Mouse (Mus musculus) forebrain, embryonic 13.5 days (tissue): ENCODE data around the gene Cnbd2. TPM values are rescaled to one million over a fixed set of nuclear protein-coding genes. Genes with fewer than 3 reads are reported as not detected.
"Not testable (repeated sequence)": the region's sequence is repeated elsewhere in the genome, so short reads cannot be mapped to it uniquely, and the experiment has no call there.

Experiments
- ATAC-seq: fragments of 200-750 bp; cut with Nextera tagmentation; 2 replicates; pipeline ENCODE4 v1.8.0; 2017
- H3K27ac ChIP-seq: fragments of 300-500 bp; sonication (generic); 2 replicates; pipeline ENCODE4 v1.5.1; 2015; ENCODE audit warnings: inconsistent platforms, mild to moderate bottlenecking, moderate library complexity
- H3K27me3 ChIP-seq: fragments of 300-500 bp; sonication (generic); 2 replicates; pipeline ENCODE4 v1.6.1; 2015; ENCODE audit warnings: mild to moderate bottlenecking, inconsistent platforms
- H3K36me3 ChIP-seq: fragments of 300-500 bp; sonication (generic); 2 replicates; pipeline ENCODE4 v1.6.1; 2015; ENCODE audit warnings: mild to moderate bottlenecking, inconsistent platforms; ENCODE audit not compliant: poor library complexity, severe bottlenecking
- H3K4me1 ChIP-seq: fragments of 300-500 bp; sonication (generic); 2 replicates; pipeline ENCODE4 v1.6.1; 2015; ENCODE audit warnings: inconsistent platforms
- H3K4me2 ChIP-seq: fragments of 300-500 bp; sonication (generic); 2 replicates; pipeline ENCODE4 v1.6.1; 2015; ENCODE audit warnings: inconsistent platforms, mild to moderate bottlenecking, moderate library complexity
- H3K4me3 ChIP-seq: fragments of 300-500 bp; sonication (generic); 2 replicates; pipeline ENCODE4 v1.5.1; 2015; ENCODE audit warnings: mild to moderate bottlenecking, inconsistent platforms
- H3K9ac ChIP-seq: fragments of 300-500 bp; sonication (generic); 2 replicates; pipeline ENCODE4 v1.6.1; 2015; ENCODE audit warnings: mild to moderate bottlenecking, inconsistent platforms
- H3K9me3 ChIP-seq: fragments of 300-500 bp; sonication (generic); replicated peaks from 2 replicates; pipeline ENCODE4 v1.6.1; 2016; ENCODE audit warnings: inconsistent platforms
- WGBS: fragments of 180-500 bp; shearing (Covaris S2); methylation state at CpG from one replicate; pipeline ENCODE4 v1.1.7; 2015; 5-methylcytosine and 5-hydroxymethylcytosine counted together
- polyA plus RNA-seq: library from polyadenylated mRNA; unstranded; fragments of >200 nt; fragmentation: Nextera tagmentation; extraction: Ambion mirVana; gene quantifications from 2 replicates; pipeline ENCODE4 v1.2.1, GENCODE M21; 2015

The Cnbd2 gene
- polyA plus RNA-seq, 1 experiment from 2014 or later, result 5.7 TPM

- no peak for ATAC-seq
- H3K4me2 ChIP-seq, result no peak overlapping the region
- no peaks in the 10 kb centered on the region for H3K9me3 ChIP-seq
- H3K4me1 ChIP-seq, result peaks cover 18% of the 10 kb centered on the region
- no peaks in the 10 kb centered on the region for H3K36me3 ChIP-seq
- H3K27me3 ChIP-seq, result no peaks in the 10 kb centered on the region
- H3K4me3 ChIP-seq, result no peak overlapping the region
- WGBS, result 96% methylated on average over 7 of the region's 7 CpGs
- H3K9ac ChIP-seq, result no peak overlapping the region
- no peak overlapping the region for H3K27ac ChIP-seq
Observed at GRCm38 (mm10) chr2:156397988-156398387, 85.9 kb downstream of the Cnbd2 start.

- WGBS, result 90% methylated on average over 1 of the region's 1 CpGs
- Histone ChIP-seq H3K4me2 (no peak overlapping the region), H3K4me1 (peaks cover 11% of the 10 kb centered on the region), H3K27me3 (no peaks in the 10 kb centered on the region), H3K36me3 (no peaks in the 10 kb centered on the region), H3K27ac (no peak overlapping the region), H3K9me3 (no peaks in the 10 kb centered on the region), H3K4me3 (no peak overlapping the region), H3K9ac (no peak overlapping the region)
- ATAC-seq, result no peak
Observed at GRCm38 (mm10) chr2:156399485-156399884, 87.4 kb downstream of the Cnbd2 start.

- Histone ChIP-seq H3K9ac (peak overlapping the region; percentile 50), H3K4me1 (peaks cover 11% of the 10 kb centered on the region), H3K27me3 (no peaks in the 10 kb centered on the region), H3K9me3 (no peaks in the 10 kb centered on the region), H3K27ac (peak overlapping the region; percentile 49; the same call in 1 of the 2 replicates), H3K4me3 (0 out of 2 replicates have a peak overlapping the region, but pooled peaks have one; percentile 20), H3K36me3 (no peaks in the 10 kb centered on the region), H3K4me2 (peak overlapping the region; percentile 51)
- ATAC-seq, result peak; percentile 94
- 5% methylated on average over 9 of the region's 9 CpGs for WGBS
Observed at GRCm38 (mm10) chr2:156401331-156401730, 89.2 kb downstream of the Cnbd2 start.

GRCm38 (mm10) chr2:156402036-156402435, 89.9 kb downstream of the Cnbd2 start:
- no peak overlapping the region for H3K27ac ChIP-seq
- H3K27me3 ChIP-seq, result no peaks in the 10 kb centered on the region
- no peak overlapping the region for H3K9ac ChIP-seq
- WGBS, result 94% methylated on average over 3 of the region's 3 CpGs
- no peaks in the 10 kb centered on the region for H3K36me3 ChIP-seq
- no peak overlapping the region for H3K4me2 ChIP-seq
- H3K9me3 ChIP-seq, result no peaks in the 10 kb centered on the region
- ATAC-seq, result no peak
- H3K4me3 ChIP-seq, result no peak overlapping the region
- H3K4me1 ChIP-seq, result peaks cover 14% of the 10 kb centered on the region

- 8% methylated on average over 3 of the region's 3 CpGs for WGBS
- no peaks in the 10 kb centered on the region for H3K9me3 ChIP-seq
- peak overlapping the region; percentile 30; the same call in 1 of the 2 replicates for H3K9ac ChIP-seq
- no peak overlapping the region; the same call in 1 of the 2 replicates for H3K27ac ChIP-seq
- no peaks in the 10 kb centered on the region for H3K36me3 ChIP-seq
- H3K27me3 ChIP-seq, result no peaks in the 10 kb centered on the region
- no peak overlapping the region for H3K4me2 ChIP-seq
- no peak for ATAC-seq
- H3K4me3 ChIP-seq, result no peak overlapping the region
- H3K4me1 ChIP-seq, result peaks cover 6% of the 10 kb centered on the region; the same call in 1 of the 2 replicates
Observed at GRCm38 (mm10) chr2:156406987-156407386, 94.9 kb downstream of the Cnbd2 start.

GRCm38 (mm10) chr2:156408168-156408567, 96.1 kb downstream of the Cnbd2 start:
- Histone ChIP-seq H3K36me3 (no peaks in the 10 kb centered on the region), H3K9me3 (no peaks in the 10 kb centered on the region), H3K4me3 (no peak overlapping the region), H3K4me1 (peaks cover 6% of the 10 kb centered on the region; the same call in 1 of the 2 replicates), H3K9ac (no peak overlapping the region), H3K27me3 (no peaks in the 10 kb centered on the region), H3K27ac (no peak overlapping the region), H3K4me2 (peak overlapping the region; percentile 7; the same call in 1 of the 2 replicates)
- WGBS, result 16% methylated on average over 8 of the region's 8 CpGs
- ATAC-seq, result peak; percentile 50; the same call in 1 of the 2 replicates

GRCm38 (mm10) chr2:156411348-156411747, 99.2 kb downstream of the Cnbd2 start:
- H3K9me3 ChIP-seq, H3K9ac ChIP-seq, H3K27me3 ChIP-seq, H3K4me3 ChIP-seq, H3K4me2 ChIP-seq, H3K36me3 ChIP-seq, ATAC-seq, H3K27ac ChIP-seq, H3K4me1 ChIP-seq: not testable (repeated sequence)
- WGBS, result 93% methylated on average over 4 of the region's 7 CpGs

GRCm38 (mm10) chr2:156414996-156415395, 102.9 kb downstream of the Cnbd2 start:
- H3K4me1 ChIP-seq, result 0 out of 2 replicates have a peak, but pooled peaks cover under 1% of the 10 kb centered on the region
- no peaks in the 10 kb centered on the region for H3K36me3 ChIP-seq
- 83% methylated on average over 2 of the region's 2 CpGs for WGBS
- no peak overlapping the region for H3K9ac ChIP-seq
- no peak overlapping the region for H3K4me3 ChIP-seq
- H3K9me3 ChIP-seq, result no peaks in the 10 kb centered on the region
- H3K27ac ChIP-seq, result no peak overlapping the region
- no peak for ATAC-seq
- H3K4me2 ChIP-seq, result no peak overlapping the region
- peaks cover 22% of the 10 kb centered on the region for H3K27me3 ChIP-seq

- 72% methylated on average over 5 of the region's 5 CpGs for WGBS
- H3K9me3 ChIP-seq, result no peaks in the 10 kb centered on the region
- ATAC-seq, result no peak
- H3K4me1 ChIP-seq, result peaks cover 7% of the 10 kb centered on the region
- H3K27me3 ChIP-seq, result peaks cover 28% of the 10 kb centered on the region
- no peak overlapping the region for H3K4me2 ChIP-seq
- no peaks in the 10 kb centered on the region for H3K36me3 ChIP-seq
- H3K9ac ChIP-seq, result no peak overlapping the region
- no peak overlapping the region for H3K27ac ChIP-seq
- no peak overlapping the region for H3K4me3 ChIP-seq
Observed at GRCm38 (mm10) chr2:156415674-156416073, 103.6 kb downstream of the Cnbd2 start.

GRCm38 (mm10) chr2:156417194-156417593, 105.1 kb downstream of the Cnbd2 start:
- H3K27me3 ChIP-seq, result peaks cover 38% of the 10 kb centered on the region
- no peak overlapping the region for H3K4me3 ChIP-seq
- ATAC-seq, result no peak
- no peaks in the 10 kb centered on the region for H3K9me3 ChIP-seq
- H3K36me3 ChIP-seq, result no peaks in the 10 kb centered on the region
- H3K27ac ChIP-seq, result no peak overlapping the region
- no peak overlapping the region for H3K4me2 ChIP-seq
- 79% methylated on average over 1 of the region's 1 CpGs for WGBS
- H3K4me1 ChIP-seq, result peaks cover 13% of the 10 kb centered on the region
- H3K9ac ChIP-seq, result no peak overlapping the region

GRCm38 (mm10) chr2:156418467-156418866, 106.4 kb downstream of the Cnbd2 start:
- Histone ChIP-seq H3K9ac (no peak overlapping the region), H3K27ac (no peak overlapping the region), H3K4me3 (no peak overlapping the region), H3K4me1 (peaks cover 18% of the 10 kb centered on the region), H3K4me2 (no peak overlapping the region), H3K36me3 (no peaks in the 10 kb centered on the region), H3K27me3 (peaks cover 49% of the 10 kb centered on the region), H3K9me3 (no peaks in the 10 kb centered on the region)
- WGBS, result 88% methylated on average over 5 of the region's 5 CpGs
- no peak for ATAC-seq

- Histone ChIP-seq H3K4me3 (peak overlapping the region; percentile 63), H3K9ac (peak overlapping the region; percentile 80), H3K9me3 (no peaks in the 10 kb centered on the region), H3K4me2 (peak overlapping the region; percentile 91), H3K27me3 (peaks cover 56% of the 10 kb centered on the region), H3K27ac (peak overlapping the region; percentile 75), H3K36me3 (no peaks in the 10 kb centered on the region), H3K4me1 (peaks cover 18% of the 10 kb centered on the region)
- WGBS, result 7% methylated on average over 14 of the region's 14 CpGs
- ATAC-seq, result peak; percentile 4; the same call in 1 of the 2 replicates
Observed at GRCm38 (mm10) chr2:156420327-156420693, 108.2 kb downstream of the Cnbd2 start.
